Mouse (Mus musculus): Measurements from ENCODE around the gene Glipr2. TPM values are rescaled to one million over a fixed set of nuclear protein-coding genes. Genes with fewer than 3 reads are reported as not detected.

The Glipr2 gene
- polyA plus RNA-seq, 1 experiment from 2014 or later: 86.3 TPM

DNA sequence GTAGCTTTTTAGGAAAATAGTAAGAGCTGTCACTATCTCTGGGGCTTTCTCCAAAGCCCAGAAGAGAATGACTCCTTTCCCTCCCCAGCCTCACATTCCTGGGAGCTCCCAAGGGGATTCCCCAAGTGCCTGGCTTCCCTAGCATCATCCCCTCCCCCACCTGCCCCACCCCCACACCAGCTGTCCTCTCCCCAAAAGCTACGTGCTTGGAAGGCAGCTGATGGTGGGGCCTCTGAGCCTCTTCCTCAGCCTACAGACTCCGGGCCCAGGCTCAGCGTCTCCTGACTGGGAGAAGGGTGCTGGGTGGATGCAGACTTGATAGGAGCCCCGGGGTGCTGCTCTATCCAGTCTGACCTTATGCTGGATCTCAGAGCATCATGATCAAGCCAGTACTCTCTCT is 12.2 kb downstream of the Glipr2 start:
- H3K4me1 ChIP-seq (ENCODE audit: insufficient read depth, low read length): peaks cover 40% of the 10 kb centered on the region
- H3K27ac ChIP-seq (ENCODE audit: low read length): 0 out of 2 replicates have a peak overlapping the region, but pooled peaks have one; percentile 24
- 0 out of 2 replicates have a peak, but pooled peaks have one; percentile 12 for ATAC-seq (ENCODE audit: low FRiP score, low TSS enrichment)
- no peak overlapping the region for H3K4me3 ChIP-seq (ENCODE audit: low read length)
- no peak overlapping the region for H3K4me2 ChIP-seq (replicated peaks; ENCODE audit: low read depth, low read length)
- WGBS: 21% methylated on average over 4 of the region's 4 CpGs
- no peaks in the 10 kb centered on the region for H3K36me3 ChIP-seq (ENCODE audit: insufficient read depth, low read length)
- no peaks in the 10 kb centered on the region for H3K9me3 ChIP-seq (ENCODE audit: low read length)
- H3K27me3 ChIP-seq (ENCODE audit: insufficient read depth, low read length): no peaks in the 10 kb centered on the region
- H3K9ac ChIP-seq (replicated peaks; ENCODE audit: low read length): no peak overlapping the region

DNA sequence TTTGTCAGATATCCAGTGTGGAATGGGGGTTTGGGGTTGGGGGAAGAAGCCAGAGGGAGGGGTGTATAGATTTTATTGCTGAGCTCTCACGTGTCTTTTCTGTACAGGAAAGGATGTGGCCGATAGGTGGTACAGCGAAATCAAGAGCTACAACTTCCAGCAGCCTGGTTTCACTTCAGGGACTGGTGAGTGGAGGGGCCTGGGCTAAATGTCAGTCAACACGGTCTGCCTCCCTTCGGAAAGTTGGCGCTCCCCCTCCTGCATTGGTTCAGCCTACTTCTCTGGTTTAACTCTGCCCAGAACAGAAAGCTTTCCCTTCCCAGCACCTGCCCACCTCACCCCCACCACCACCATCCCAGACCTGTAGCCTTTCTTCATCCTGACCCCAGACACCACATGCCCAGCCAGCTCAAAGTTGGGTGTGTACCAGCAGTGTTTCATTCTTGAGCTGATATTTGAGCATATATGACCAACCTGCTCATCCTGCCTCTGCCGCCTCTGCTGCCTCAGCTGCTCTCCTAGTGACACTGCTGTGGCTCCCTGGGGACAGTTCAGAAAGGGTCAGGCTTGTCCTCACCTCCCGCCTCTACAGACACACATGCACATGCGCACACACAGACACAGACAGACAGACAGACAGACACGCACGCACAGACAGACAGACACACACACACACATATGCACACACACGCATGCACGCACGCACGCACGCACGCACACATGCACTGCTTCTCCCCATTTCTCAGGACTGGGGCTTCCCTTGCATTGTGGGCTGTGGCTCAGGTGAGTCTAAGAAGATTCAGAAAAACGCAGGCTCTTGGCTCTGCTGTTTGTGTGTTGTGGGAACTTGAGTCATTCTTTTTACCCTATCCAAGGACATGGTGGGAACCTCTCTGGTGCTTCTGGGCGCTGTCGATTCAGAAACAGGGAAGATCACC is 13.5 kb downstream of the Glipr2 start:
- H3K4me3 ChIP-seq (ENCODE audit: low read length): no peak overlapping the region
- H3K27me3 ChIP-seq (ENCODE audit: insufficient read depth, low read length): no peaks in the 10 kb centered on the region
- no peaks in the 10 kb centered on the region for H3K36me3 ChIP-seq (ENCODE audit: insufficient read depth, low read length)
- H3K9me3 ChIP-seq (ENCODE audit: low read length): no peaks in the 10 kb centered on the region
- WGBS: 88% methylated on average over 20 of the region's 20 CpGs
- H3K9ac ChIP-seq (replicated peaks; ENCODE audit: low read length): no peak overlapping the region
- no peak overlapping the region for H3K27ac ChIP-seq (ENCODE audit: low read length)
- no peak for ATAC-seq (ENCODE audit: low FRiP score, low TSS enrichment)
- peaks cover 31% of the 10 kb centered on the region for H3K4me1 ChIP-seq (ENCODE audit: insufficient read depth, low read length)
- H3K4me2 ChIP-seq (replicated peaks; ENCODE audit: low read depth, low read length): no peak overlapping the region

DNA sequence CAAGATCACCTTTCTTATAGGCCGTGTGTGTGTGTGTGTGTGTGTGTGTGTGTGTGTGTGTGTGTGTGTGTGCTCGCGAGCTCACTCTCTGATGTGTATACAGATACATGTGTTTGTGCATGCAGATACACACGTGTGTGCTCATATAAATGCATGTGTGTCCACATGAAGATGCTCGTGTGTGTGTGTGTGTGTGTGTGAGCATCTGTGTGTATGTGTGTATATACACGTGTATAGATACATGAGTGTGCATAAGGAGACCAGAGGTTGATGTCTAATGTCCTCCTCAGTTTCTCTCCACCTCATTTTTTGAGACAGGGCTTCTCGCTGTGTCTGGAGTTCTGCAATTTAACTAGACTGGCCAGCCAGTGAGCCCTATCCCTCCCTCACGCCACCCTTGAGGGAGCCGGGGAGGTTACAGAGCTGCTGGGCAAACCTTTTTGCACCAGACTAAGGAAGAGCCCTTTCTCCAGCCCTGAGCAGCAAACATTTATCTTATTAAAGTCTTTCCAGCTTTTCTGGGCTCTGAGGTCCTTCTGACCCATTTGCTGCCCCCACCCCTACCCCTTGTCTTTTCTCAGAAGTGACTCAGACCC is 14.4 kb downstream of the Glipr2 start:
- H3K27me3 ChIP-seq (ENCODE audit: insufficient read depth, low read length): no peaks in the 10 kb centered on the region
- no peaks in the 10 kb centered on the region for H3K36me3 ChIP-seq (ENCODE audit: insufficient read depth, low read length)
- peaks cover 35% of the 10 kb centered on the region for H3K4me1 ChIP-seq (ENCODE audit: insufficient read depth, low read length)
- no peaks in the 10 kb centered on the region for H3K9me3 ChIP-seq (ENCODE audit: low read length)
- peak overlapping the region; percentile 94 for H3K27ac ChIP-seq (ENCODE audit: low read length)
- WGBS: 53% methylated on average over 9 of the region's 9 CpGs
- H3K4me3 ChIP-seq (ENCODE audit: low read length): 0 out of 2 replicates have a peak overlapping the region, but pooled peaks have one; percentile 9
- ATAC-seq (ENCODE audit: low FRiP score, low TSS enrichment): peak; percentile 49
- H3K4me2 ChIP-seq (replicated peaks; ENCODE audit: low read depth, low read length): peak overlapping the region; percentile 38
- H3K9ac ChIP-seq (replicated peaks; ENCODE audit: low read length): peak overlapping the region; percentile 24; the same call in 1 of the 2 replicates

DNA sequence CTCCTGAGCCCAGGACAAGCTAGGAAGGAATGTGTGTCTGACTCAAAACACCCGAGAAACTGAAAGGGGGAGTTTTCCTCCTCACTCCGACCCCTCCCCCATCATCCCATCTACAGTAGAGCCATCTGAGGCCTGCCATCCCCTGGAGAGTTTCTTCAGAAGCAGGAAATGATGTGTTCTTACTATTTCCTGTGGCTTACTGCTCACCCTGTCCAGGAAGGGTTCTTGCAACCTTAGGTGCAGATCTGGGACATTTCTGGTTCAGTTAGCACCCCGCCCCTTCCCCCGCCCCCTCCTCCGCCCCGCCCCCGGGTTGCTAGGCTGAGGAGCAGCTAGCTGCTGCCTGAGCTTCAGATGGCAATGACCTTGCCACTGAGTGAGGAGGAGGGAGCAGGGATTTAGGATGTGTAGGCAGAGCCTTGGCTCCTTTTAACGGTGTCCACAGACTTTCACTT is 15.0 kb downstream of the Glipr2 start:
- Histone ChIP-seq H3K4me1 (ENCODE audit: insufficient read depth, low read length) (peaks cover 35% of the 10 kb centered on the region), H3K27me3 (ENCODE audit: insufficient read depth, low read length) (no peaks in the 10 kb centered on the region), H3K9ac (replicated peaks; ENCODE audit: low read length) (peak overlapping the region; percentile 24), H3K27ac (ENCODE audit: low read length) (peak overlapping the region; percentile 94), H3K36me3 (ENCODE audit: insufficient read depth, low read length) (no peaks in the 10 kb centered on the region), H3K4me3 (ENCODE audit: low read length) (0 out of 2 replicates have a peak overlapping the region, but pooled peaks have one; percentile 9), H3K9me3 (ENCODE audit: low read length) (no peaks in the 10 kb centered on the region), H3K4me2 (replicated peaks; ENCODE audit: low read depth, low read length) (peak overlapping the region; percentile 38)
- peak; percentile 91 for ATAC-seq (ENCODE audit: low FRiP score, low TSS enrichment)
- 2% methylated on average over 8 of the region's 8 CpGs for WGBS

DNA sequence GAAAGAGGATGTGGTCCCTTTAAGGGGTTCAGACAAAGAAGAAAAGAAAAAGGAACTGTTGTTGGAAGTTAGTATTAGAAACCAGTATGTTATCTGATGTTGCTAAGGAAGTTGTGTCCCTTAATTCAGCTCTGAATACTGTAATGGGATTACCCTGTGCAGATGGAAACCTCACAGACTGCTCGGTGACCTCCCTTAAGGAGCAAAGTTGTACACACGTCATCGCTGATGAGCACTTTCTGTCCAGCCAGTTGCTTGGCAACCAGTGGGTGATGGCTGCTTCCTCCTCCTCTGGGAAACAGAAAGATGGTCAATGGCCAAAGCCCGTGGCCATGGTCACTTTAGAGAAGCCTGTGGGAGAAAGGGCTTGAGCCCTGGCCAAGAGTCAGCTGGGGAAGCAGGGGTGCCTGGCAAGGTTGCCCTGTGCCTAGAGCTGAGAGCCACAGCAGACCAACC is 16.4 kb downstream of the Glipr2 start:
- H3K9ac ChIP-seq (replicated peaks; ENCODE audit: low read length): no peak overlapping the region
- no peak for ATAC-seq (ENCODE audit: low FRiP score, low TSS enrichment)
- H3K4me1 ChIP-seq (ENCODE audit: insufficient read depth, low read length): peaks cover 36% of the 10 kb centered on the region
- 66% methylated on average over 4 of the region's 4 CpGs for WGBS
- H3K4me2 ChIP-seq (replicated peaks; ENCODE audit: low read depth, low read length): no peak overlapping the region
- H3K4me3 ChIP-seq (ENCODE audit: low read length): no peak overlapping the region
- no peak overlapping the region for H3K27ac ChIP-seq (ENCODE audit: low read length)
- H3K36me3 ChIP-seq (ENCODE audit: insufficient read depth, low read length): no peaks in the 10 kb centered on the region
- no peaks in the 10 kb centered on the region for H3K27me3 ChIP-seq (ENCODE audit: insufficient read depth, low read length)
- no peaks in the 10 kb centered on the region for H3K9me3 ChIP-seq (ENCODE audit: low read length)

DNA sequence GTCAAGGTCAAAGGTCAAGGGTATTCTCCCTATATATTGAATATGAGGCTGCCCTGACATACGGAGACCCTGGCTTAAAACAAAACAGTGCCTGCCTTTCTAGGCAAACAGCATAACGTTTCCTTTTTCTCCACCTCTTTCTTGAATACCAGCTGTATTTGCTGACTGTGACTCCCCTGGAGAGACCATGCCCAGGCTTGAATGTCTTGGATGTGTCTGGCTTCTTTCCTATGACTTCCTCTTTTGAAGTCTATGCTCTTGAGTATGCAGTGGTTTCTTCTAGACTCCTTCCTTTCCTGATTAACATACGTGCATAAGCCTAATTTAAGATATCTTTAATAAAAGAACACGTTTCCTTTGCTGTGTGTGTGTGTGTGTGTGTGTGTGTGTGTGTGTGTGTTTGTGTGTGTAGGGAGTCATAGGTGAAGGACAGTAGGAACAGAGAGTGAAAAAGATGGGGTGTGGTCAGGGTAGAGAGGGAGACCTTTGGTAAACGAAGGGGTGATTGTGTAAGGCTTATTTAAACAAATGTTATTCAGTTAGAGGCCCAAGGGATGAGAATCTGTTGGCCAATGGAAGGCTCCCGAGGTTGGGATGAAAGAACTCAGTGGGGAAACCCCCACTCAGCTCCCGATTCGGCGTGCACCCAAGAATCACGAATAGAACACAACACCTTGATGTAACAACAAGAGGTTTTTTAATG is 17.9 kb downstream of the Glipr2 start:
- H3K36me3 ChIP-seq (ENCODE audit: insufficient read depth, low read length): no peaks in the 10 kb centered on the region
- WGBS: 81% methylated on average over 10 of the region's 10 CpGs
- H3K4me1 ChIP-seq (ENCODE audit: insufficient read depth, low read length): peaks cover 40% of the 10 kb centered on the region
- no peak for ATAC-seq (ENCODE audit: low FRiP score, low TSS enrichment)
- no peaks in the 10 kb centered on the region for H3K9me3 ChIP-seq (ENCODE audit: low read length)
- H3K9ac ChIP-seq (replicated peaks; ENCODE audit: low read length): no peak overlapping the region
- no peak overlapping the region for H3K4me2 ChIP-seq (replicated peaks; ENCODE audit: low read depth, low read length)
- no peak overlapping the region for H3K27ac ChIP-seq (ENCODE audit: low read length)
- H3K27me3 ChIP-seq (ENCODE audit: insufficient read depth, low read length): no peaks in the 10 kb centered on the region
- no peak overlapping the region for H3K4me3 ChIP-seq (ENCODE audit: low read length)

DNA sequence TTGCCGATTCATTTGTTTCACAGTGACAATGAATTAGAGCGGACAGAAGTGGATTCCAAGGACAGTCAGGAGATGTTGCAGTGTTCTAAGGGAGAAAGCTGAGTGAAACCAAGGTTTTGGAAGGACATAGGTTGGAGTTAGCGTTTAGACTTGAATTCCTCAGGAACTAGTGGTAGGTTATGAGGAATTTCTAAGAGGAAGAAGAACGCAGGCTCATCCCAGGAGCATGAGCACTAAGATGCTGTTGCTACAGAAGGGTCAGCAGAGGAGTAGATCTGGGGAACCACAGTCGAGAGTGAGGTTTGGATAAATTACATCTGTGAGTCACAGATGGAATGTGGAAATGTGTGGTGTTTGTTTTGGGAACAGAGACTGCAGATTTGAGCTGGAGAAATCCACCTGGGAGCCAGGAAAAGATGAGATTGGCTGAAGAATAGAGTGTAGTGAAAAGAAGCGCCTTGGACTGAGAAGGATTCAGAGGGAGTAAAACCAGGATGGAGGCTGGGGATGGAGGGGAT is 19.1 kb downstream of the Glipr2 start:
- 76% methylated on average over 6 of the region's 6 CpGs for WGBS
- Histone ChIP-seq H3K36me3 (ENCODE audit: insufficient read depth, low read length) (no peaks in the 10 kb centered on the region), H3K4me2 (replicated peaks; ENCODE audit: low read depth, low read length) (no peak overlapping the region), H3K9me3 (ENCODE audit: low read length) (no peaks in the 10 kb centered on the region), H3K4me1 (ENCODE audit: insufficient read depth, low read length) (peaks cover 40% of the 10 kb centered on the region), H3K9ac (replicated peaks; ENCODE audit: low read length) (no peak overlapping the region), H3K27ac (ENCODE audit: low read length) (no peak overlapping the region), H3K4me3 (ENCODE audit: low read length) (no peak overlapping the region), H3K27me3 (ENCODE audit: insufficient read depth, low read length) (no peaks in the 10 kb centered on the region)
- no peak for ATAC-seq (ENCODE audit: low FRiP score, low TSS enrichment)

DNA sequence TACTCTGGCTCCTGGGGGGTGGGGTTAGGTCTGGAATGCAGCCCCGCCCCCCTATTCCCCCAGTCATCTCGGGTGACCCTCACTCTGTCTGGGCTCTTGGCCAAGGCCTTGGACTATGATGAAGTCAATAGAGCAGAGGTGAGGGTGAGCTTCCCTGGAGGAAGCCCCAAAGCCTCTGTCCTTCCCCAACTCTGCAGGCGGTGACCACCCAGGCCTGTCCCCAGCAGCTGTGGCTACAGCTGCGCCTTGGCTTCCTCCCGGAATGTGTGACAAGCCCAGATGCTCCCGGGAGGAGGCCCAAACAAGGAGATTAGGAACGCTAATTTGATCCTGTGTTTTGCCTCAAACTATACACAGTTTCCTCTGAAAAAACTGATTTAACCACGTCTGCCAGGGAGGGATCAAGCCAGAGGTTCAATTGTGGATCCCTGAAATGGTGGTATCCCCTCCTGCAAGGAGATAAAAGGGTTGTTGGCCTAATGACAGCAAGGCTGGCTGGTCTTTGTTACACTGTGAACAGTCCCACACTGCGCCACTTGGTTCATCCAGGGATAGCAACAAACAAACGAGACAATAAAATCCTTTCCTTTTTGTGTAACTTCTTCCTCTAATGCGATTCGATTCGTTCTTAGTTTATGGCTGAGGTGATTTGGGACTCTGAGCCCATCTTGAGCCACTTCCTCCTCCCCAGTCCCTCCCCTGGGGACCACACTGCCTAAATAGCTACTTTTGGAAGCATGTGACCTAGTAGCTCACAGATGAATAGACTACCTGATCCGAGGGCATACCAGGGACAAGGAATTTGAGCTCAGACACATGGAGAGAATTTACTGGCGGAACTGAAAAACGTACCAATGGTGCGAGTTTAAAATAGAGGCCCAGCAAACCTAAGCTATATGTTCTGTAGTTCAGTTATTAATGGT is 21.6 kb downstream of the Glipr2 start:
- H3K4me1 ChIP-seq (ENCODE audit: insufficient read depth, low read length): peaks cover 22% of the 10 kb centered on the region
- peak overlapping the region; percentile 81 for H3K27ac ChIP-seq (ENCODE audit: low read length)
- no peaks in the 10 kb centered on the region for H3K36me3 ChIP-seq (ENCODE audit: insufficient read depth, low read length)
- no peak overlapping the region for H3K4me3 ChIP-seq (ENCODE audit: low read length)
- no peak overlapping the region for H3K9ac ChIP-seq (replicated peaks; ENCODE audit: low read length)
- no peak overlapping the region for H3K4me2 ChIP-seq (replicated peaks; ENCODE audit: low read depth, low read length)
- H3K27me3 ChIP-seq (ENCODE audit: insufficient read depth, low read length): no peaks in the 10 kb centered on the region
- WGBS: 27% methylated on average over 17 of the region's 17 CpGs
- ATAC-seq (ENCODE audit: low FRiP score, low TSS enrichment): peak; percentile 79
- H3K9me3 ChIP-seq (ENCODE audit: low read length): no peaks in the 10 kb centered on the region
